Mouse (Mus musculus) heart, embryonic 14.5 days (tissue): ENCODE data around the gene Nuak2. TPM values are rescaled to one million over a fixed set of nuclear protein-coding genes. Genes with fewer than 3 reads are reported as not detected.

Experiments used
- ATAC-seq: fragments of 200-750 bp; cut with Nextera tagmentation; 2 replicates; pipeline ENCODE4 v1.8.0; 2017; ENCODE audit warnings: low read depth, moderate TSS enrichment; ENCODE audit not compliant: insufficient number of reproducible peaks, insufficient read depth, low FRiP score
- H3K27ac ChIP-seq, 2 experiments: fragments of 200-500 bp in 1 of 2; fragments of 300-500 bp in 1 of 2; sonication (generic) in 1 of 2; replicated peaks in 1 of 2; 2 replicates each; pipeline ENCODE4 v1.5.1; 2012 to 2014; ENCODE audit warnings: low read depth in 2 of 2, low read length in 2 of 2, control low read depth in 1 of 2, mild to moderate bottlenecking in 1 of 2, mixed read lengths in 1 of 2; ENCODE audit not compliant: control insufficient read depth in 1 of 2, insufficient read depth in 1 of 2
- H3K27me3 ChIP-seq: fragments of 300-500 bp; sonication (generic); 2 replicates; pipeline ENCODE4 v1.6.1; 2014; ENCODE audit warnings: mild to moderate bottlenecking, low read length, control low read depth; ENCODE audit not compliant: control insufficient read depth, insufficient read depth
- H3K36me3 ChIP-seq: fragments of 300-500 bp; sonication (generic); 2 replicates; pipeline ENCODE4 v1.6.1; 2014; ENCODE audit warnings: mild to moderate bottlenecking, control low read depth, low read length, mixed read lengths; ENCODE audit not compliant: control insufficient read depth, insufficient read depth
- H3K4me1 ChIP-seq, 2 experiments: fragments of 200-500 bp in 1 of 2; fragments of 300-500 bp in 1 of 2; sonication (generic) in 1 of 2; 2 replicates each; pipeline ENCODE4 v1.6.1; 2012 to 2014; ENCODE audit warnings: low read length in 2 of 2, control low read depth in 1 of 2, mixed read lengths in 1 of 2; ENCODE audit not compliant: control insufficient read depth in 2 of 2, insufficient read depth in 2 of 2
- H3K4me2 ChIP-seq: fragments of 300-500 bp; sonication (generic); 2 replicates; pipeline ENCODE4 v1.6.1; 2014; ENCODE audit warnings: mild to moderate bottlenecking, low read length
- H3K4me3 ChIP-seq, 2 experiments: fragments of 200-500 bp in 1 of 2; fragments of 300-500 bp in 1 of 2; sonication (generic) in 1 of 2; 2 replicates each; pipeline ENCODE4 v1.5.1; 2012 to 2014; ENCODE audit warnings: low read length in 2 of 2, mild to moderate bottlenecking in 2 of 2, control low read depth in 1 of 2, low read depth in 1 of 2, moderate library complexity in 1 of 2; ENCODE audit not compliant: control insufficient read depth in 1 of 2, insufficient read depth in 1 of 2
- H3K9ac ChIP-seq: fragments of 300-500 bp; sonication (generic); 2 replicates; pipeline ENCODE4 v1.6.1; 2014; ENCODE audit warnings: mild to moderate bottlenecking, low read length
- H3K9me3 ChIP-seq: fragments of 300-500 bp; sonication (generic); 2 replicates; pipeline ENCODE4 v1.6.1; 2016; ENCODE audit warnings: low read length, control low read depth; ENCODE audit not compliant: control insufficient read depth
- WGBS: fragments of 180-500 bp; shearing (Covaris S2); extraction: QIAGEN DNeasy Blood & Tissue Kit; methylation state at CpG from one replicate; pipeline ENCODE4 v1.1.7; 2014; 5-methylcytosine and 5-hydroxymethylcytosine counted together
- polyA plus RNA-seq: library from polyadenylated mRNA; unstranded; fragments of >200 nt; fragmentation: Nextera tagmentation; extraction: Ambion mirVana; gene quantifications from 2 replicates; pipeline ENCODE4 v1.2.1, GENCODE M21; 2014

Gene Nuak2
- polyA plus RNA-seq, 1 experiment from 2014 or later: 2.2 TPM

DNA sequence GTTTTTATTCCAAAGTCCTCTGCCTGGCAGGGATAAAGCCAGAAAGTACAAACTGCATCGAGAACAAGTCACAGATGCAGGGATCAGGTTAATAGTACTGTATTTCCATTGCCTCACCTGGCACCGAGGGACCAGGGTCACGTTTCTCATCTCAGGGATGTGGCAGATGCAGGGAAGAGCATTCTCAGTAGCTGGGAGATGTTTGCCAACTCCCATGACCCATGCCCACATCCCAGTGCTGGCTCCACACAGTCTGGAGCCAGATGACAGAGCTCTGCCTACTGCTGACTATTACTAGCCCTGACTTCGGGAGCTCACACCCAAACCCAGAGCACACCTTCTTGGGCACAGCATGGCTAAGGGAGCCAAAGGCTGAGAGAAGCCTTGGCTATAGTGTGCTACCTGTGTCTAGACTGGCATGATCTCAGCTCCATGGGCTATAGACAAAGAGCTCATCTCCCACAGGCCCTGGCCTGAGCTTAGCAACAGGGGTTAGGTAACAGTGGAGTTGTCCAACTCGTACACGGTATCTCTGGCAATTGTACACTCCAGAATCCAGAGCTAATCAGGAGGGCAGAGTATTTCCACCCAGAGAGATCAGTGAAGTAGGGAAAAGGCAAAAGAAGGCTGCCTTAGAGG lies 57.1 kb downstream of the Nuak2 start:
- Histone ChIP-seq H3K36me3 (peaks cover 19% of the 10 kb centered on the region), H3K4me2 (no peak overlapping the region), H3K27me3 (no peaks in the 10 kb centered on the region), H3K4me3 (no peak overlapping the region), H3K9me3 (no peaks in the 10 kb centered on the region), H3K9ac (peak overlapping the region; percentile 47; the same call in 1 of the 2 replicates), H3K27ac (0 out of 4 replicates have a peak overlapping the region, but pooled peaks of 1 of the 2 experiments have one; percentile 10), H3K4me1 (peaks cover 51 to 76% of the 10 kb centered on the region in 2 experiments)
- no peak for ATAC-seq
- WGBS: 66% methylated on average over 6 of the region's 6 CpGs

DNA sequence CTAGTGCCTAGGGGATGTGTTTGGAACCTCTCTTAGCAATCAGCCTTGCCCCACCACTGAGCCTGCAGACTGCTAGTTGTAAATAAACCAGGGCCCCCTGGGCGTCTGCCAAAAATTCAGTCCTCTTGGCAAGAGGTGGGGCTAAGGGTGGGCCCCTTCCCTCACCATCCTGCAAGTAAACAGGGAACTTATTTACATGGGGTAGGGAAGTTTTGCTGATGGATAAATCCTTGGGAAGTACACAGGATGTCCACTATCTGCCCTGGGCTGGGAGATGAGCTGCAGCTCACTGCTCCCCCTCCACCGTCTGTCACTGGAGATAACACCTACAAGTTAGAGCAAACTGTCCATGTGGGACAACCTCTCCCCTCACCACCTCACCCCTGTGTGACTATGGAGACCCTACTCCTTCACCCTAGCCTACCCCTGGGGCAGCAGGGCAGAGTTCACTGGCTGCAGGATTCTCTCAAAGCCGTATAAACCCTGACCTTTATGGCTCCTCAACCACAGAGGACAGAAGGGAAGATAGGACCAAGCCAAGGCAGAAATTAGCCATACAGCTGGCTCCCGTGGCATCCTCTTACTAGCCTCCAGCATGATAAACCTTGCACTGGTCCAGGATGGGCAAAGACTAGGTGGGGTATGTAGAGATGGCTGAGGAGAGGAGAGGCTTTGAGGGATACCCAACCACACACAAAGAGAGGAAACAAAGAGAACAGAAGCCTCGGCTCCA lies 58.4 kb downstream of the Nuak2 start:
- peaks cover 30% of the 10 kb centered on the region for H3K36me3 ChIP-seq
- H3K4me1 ChIP-seq: peaks cover 51 to 74% of the 10 kb centered on the region in 2 experiments
- WGBS: 25% methylated on average over 5 of the region's 5 CpGs
- H3K9ac ChIP-seq: no peak overlapping the region; the same call in 1 of the 2 replicates
- no peaks in the 10 kb centered on the region for H3K9me3 ChIP-seq
- ATAC-seq: peak; percentile 55
- peak overlapping the region; percentile 34 for H3K4me2 ChIP-seq
- H3K27me3 ChIP-seq: no peaks in the 10 kb centered on the region
- peak overlapping the region; percentile 59 to 69 for H3K27ac ChIP-seq
- H3K4me3 ChIP-seq: no peak overlapping the region

DNA sequence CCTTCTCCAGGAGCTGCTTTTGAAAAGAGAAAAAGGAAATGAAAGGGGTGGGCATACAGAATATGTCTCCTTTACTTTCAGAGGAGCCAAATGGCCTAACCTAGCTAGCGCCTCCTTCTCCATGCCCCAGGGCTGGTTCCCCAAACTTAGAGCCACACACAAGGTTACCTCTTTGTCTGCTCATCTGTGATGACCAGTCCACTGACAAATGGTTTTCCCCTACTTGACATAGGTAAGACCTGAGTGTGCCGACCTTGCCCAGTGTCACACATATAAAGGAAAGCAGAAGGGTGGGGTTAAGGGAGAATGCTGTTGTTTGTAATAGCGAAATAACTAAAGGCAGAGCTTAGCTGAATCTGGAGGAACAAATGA lies 58.9 kb downstream of the Nuak2 start:
- peak overlapping the region; percentile 59 to 69 for H3K27ac ChIP-seq
- no peaks in the 10 kb centered on the region for H3K27me3 ChIP-seq
- H3K4me1 ChIP-seq: peaks cover 51 to 74% of the 10 kb centered on the region in 2 experiments
- 69% methylated on average over 3 of the region's 3 CpGs for whole genome bisulfite sequencing
- no peak for ATAC-seq
- no peaks in the 10 kb centered on the region for H3K9me3 ChIP-seq
- H3K36me3 ChIP-seq: peaks cover 31% of the 10 kb centered on the region
- H3K9ac ChIP-seq: no peak overlapping the region
- H3K4me2 ChIP-seq: peak overlapping the region; percentile 34
- no peak overlapping the region for H3K4me3 ChIP-seq

DNA sequence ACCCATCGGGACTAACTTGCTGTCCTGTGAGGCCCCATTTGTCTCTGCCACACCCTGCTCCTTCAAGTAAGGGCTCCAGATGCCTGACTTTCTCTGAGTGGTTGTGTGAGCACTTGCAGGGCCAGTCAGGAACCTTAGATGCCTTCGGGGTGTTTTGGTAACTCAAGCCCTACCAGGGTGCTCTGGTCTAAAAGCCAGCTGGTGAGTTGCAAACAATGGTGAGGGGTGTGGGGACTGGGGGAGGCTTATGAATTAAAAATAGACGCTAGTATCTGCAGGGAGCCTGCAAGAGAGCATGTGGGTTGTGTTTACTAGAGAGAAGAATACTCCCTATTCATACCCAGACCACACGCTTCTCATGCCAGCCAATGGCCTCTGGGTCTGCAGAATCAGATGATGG lies 59.3 kb downstream of the Nuak2 start:
- Histone ChIP-seq H3K9ac (no peak overlapping the region), H3K36me3 (peaks cover 31% of the 10 kb centered on the region), H3K9me3 (no peaks in the 10 kb centered on the region), H3K27ac (peak overlapping the region; percentile 59 to 69), H3K4me3 (no peak overlapping the region), H3K27me3 (no peaks in the 10 kb centered on the region), H3K4me2 (peak overlapping the region; percentile 34), H3K4me1 (peaks cover 51 to 74% of the 10 kb centered on the region in 2 experiments)
- ATAC-seq: peak; percentile 51
- 19% methylated on average over 4 of the region's 4 CpGs for WGBS

DNA sequence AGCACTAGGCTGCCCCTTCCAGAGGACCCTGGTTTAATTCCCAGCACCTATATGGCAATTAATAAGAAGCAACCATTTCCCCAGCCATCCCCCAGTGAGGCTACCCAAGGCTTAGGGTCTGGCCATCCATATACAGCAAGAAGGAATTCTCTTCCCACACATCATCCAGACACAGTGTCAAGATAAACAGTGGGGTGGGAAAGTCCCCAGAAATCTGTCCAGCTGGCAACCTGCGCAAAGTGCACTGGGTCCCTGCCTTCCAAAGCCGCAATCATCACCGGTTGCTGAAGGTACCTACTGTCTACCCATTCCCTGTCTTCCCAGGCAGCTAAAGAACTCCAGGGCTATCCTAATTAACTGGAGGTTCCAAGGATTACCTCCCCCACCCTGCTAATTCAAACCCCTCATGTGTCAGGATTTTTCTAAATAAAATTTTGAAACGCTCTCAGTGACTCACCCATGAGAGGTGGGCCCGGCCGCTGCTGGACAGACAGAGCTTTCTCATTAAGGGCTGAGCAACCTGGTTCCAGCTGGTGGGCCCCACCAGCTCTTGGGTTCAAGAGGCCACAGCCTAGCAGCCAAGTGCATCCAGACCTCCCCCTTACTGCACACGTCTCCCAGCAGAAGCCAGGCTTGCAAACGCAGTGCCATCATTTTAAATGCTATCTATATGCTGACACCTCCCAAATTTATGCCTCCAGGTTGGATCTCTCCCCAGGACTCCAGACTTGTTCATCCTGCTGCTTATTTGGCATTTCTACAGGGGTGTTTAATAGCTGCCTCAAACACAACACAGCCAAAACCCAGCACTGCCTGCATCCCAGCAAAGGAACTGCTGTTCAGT lies 60.5 kb downstream of the Nuak2 start:
- H3K27me3 ChIP-seq: no peaks in the 10 kb centered on the region
- H3K4me3 ChIP-seq: no peak overlapping the region
- peaks cover 37% of the 10 kb centered on the region for H3K36me3 ChIP-seq
- 0 out of 4 replicates have a peak overlapping the region, but pooled peaks of 1 of the 2 experiments have one; percentile 35 for H3K27ac ChIP-seq
- H3K4me2 ChIP-seq: 0 out of 2 replicates have a peak overlapping the region, but pooled peaks have one; percentile 34
- WGBS: 67% methylated on average over 8 of the region's 8 CpGs
- H3K4me1 ChIP-seq: peaks cover 44 to 64% of the 10 kb centered on the region in 2 experiments
- H3K9me3 ChIP-seq: no peaks in the 10 kb centered on the region
- no peak for ATAC-seq
- no peak overlapping the region for H3K9ac ChIP-seq

DNA sequence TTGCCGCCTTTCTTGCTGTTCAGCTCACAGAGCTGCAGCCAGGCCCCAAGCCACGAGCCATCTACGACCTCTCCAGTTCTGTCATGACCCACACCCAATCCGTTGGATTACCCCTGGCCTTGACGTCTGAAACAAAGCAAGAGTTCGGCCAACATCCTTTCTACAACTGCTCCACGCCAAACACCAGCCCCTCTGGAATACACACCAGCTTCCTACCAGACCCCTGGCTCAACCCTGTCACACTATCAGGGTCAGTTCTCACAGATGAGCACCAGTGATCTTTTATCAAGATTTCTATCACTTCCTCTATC lies 61.1 kb downstream of the Nuak2 start:
- H3K36me3 ChIP-seq: peaks cover 42% of the 10 kb centered on the region
- no peak overlapping the region for H3K4me2 ChIP-seq
- 0 out of 4 replicates have a peak overlapping the region, but pooled peaks of 1 of the 2 experiments have one; percentile 35 for H3K27ac ChIP-seq
- no peaks in the 10 kb centered on the region for H3K27me3 ChIP-seq
- no peak overlapping the region for H3K9ac ChIP-seq
- peaks cover 40 to 58% of the 10 kb centered on the region in 2 experiments for H3K4me1 ChIP-seq
- H3K9me3 ChIP-seq: no peaks in the 10 kb centered on the region
- no peak overlapping the region for H3K4me3 ChIP-seq
- 53% methylated on average over 7 of the region's 7 CpGs for WGBS
- ATAC-seq: no peak

DNA sequence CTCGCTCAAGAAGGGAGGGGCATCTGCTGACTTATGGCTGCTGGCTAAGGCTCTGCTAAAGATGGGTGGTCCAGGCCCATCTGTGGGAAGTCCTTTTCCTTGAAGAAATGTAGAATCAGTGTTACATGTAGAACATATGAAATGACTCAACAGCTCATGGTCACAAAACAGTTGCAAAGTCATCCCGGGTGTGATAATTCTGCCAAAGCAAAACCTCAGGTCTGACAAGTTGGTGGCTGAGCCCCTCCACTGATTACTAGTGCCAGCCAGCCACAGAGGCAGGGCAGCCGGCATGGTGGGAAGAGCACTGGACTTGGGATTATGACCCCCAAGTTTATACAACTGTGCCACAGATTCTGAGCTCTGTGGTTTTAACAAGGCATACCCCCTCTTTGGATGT lies 61.9 kb downstream of the Nuak2 start:
- Histone ChIP-seq H3K9ac (no peak overlapping the region), H3K4me2 (no peak overlapping the region), H3K9me3 (no peaks in the 10 kb centered on the region), H3K27me3 (no peaks in the 10 kb centered on the region), H3K27ac (no peak overlapping the region), H3K36me3 (peaks cover 38% of the 10 kb centered on the region), H3K4me3 (no peak overlapping the region), H3K4me1 (peaks cover 39 to 50% of the 10 kb centered on the region in 2 experiments)
- WGBS: 92% methylated on average over 3 of the region's 3 CpGs
- ATAC-seq: no peak
